In genomic region chr10:99136337-99136736, GRCm38 (mm10) we compare ENCODE assay signal across 24 mouse cellular contexts. TPM values are rescaled to one million over a fixed set of nuclear protein-coding genes. Genes with fewer than 3 reads are reported as not detected.
A peak's percentile ranks its signal among the peaks of the same experiment; 100 is the strongest.
DNase-seq lines count a peak whose midpoint lies in the region; ATAC-seq and TF ChIP-seq lines count a peak whose summit lies in the region.
"Had no signal": no experiment of that assay in that cellular context is flagged by ENCODE, and none has a peak within 500 bp of the region (broad histone marks: within the 10 kb centered on the region; RNA-seq: fewer than 3 reads in every experiment).

No protein-coding gene starts in this region.

- H3K4me1 ChIP-seq in intestine, postnatal 0 days (replicated peaks; ENCODE audit: control insufficient read depth, insufficient read depth, low read length) = 0 out of 2 replicates have a peak, but pooled peaks cover 4% of the 10 kb centered on the region
- peaks cover 4% of the 10 kb centered on the region; the same call in 1 of the 2 replicates for H3K4me1 ChIP-seq in intestine, embryonic 15.5 days (replicated peaks)
- H3K4me1 ChIP-seq in midbrain, embryonic 14.5 days (ENCODE audit: control insufficient read depth, insufficient read depth, low read length) = no peaks in the 10 kb centered on the region
- H3K4me1 ChIP-seq in midbrain, embryonic 11.5 days (ENCODE audit: control insufficient read depth, insufficient read depth, low read length) = no peaks in the 10 kb centered on the region
- H3K4me1 ChIP-seq: limb, embryonic 13.5 days had no signal

- ATAC-seq in intestine, postnatal 0 days = no peak
- no peak for ATAC-seq in intestine, embryonic 15.5 days
- ATAC-seq in midbrain, embryonic 14.5 days (ENCODE audit: low FRiP score, low TSS enrichment) = no peak
- ATAC-seq in midbrain, embryonic 11.5 days (ENCODE audit: low FRiP score) = no peak
- ATAC-seq: forebrain, postnatal 0 days had no signal

- no peak overlapping the region for H3K9ac ChIP-seq in intestine, postnatal 0 days (ENCODE audit: low read depth, low read length)
- H3K9ac ChIP-seq in intestine, embryonic 15.5 days = no peak overlapping the region
- H3K9ac ChIP-seq in midbrain, embryonic 14.5 days (replicated peaks; ENCODE audit: low read length) = no peak overlapping the region
- H3K9ac ChIP-seq in midbrain, embryonic 11.5 days (ENCODE audit: low read length) = no peak overlapping the region
- H3K9ac ChIP-seq: forebrain, postnatal 0 days; limb, embryonic 13.5 days; stomach, embryonic 15.5 days had no signal

- 40% methylated on average over 5 of the region's 5 CpGs for WGBS in intestine, postnatal 0 days
- 63% methylated on average over 5 of the region's 5 CpGs for WGBS in intestine, embryonic 15.5 days
- WGBS in midbrain, embryonic 14.5 days = 65% methylated on average over 5 of the region's 5 CpGs
- 81% methylated on average over 5 of the region's 5 CpGs for WGBS in midbrain, embryonic 11.5 days

- H3K4me2 ChIP-seq in intestine, postnatal 0 days (replicated peaks; ENCODE audit: low read depth) = no peak overlapping the region
- no peak overlapping the region for H3K4me2 ChIP-seq in intestine, embryonic 15.5 days (replicated peaks)
- no peak overlapping the region for H3K4me2 ChIP-seq in midbrain, embryonic 14.5 days (ENCODE audit: low read length)
- H3K4me2 ChIP-seq in midbrain, embryonic 11.5 days = no peak overlapping the region
- H3K4me2 ChIP-seq: limb, embryonic 13.5 days; stomach, embryonic 15.5 days had no signal

- H3K4me3 ChIP-seq in intestine, postnatal 0 days (ENCODE audit: low read depth, low read length) = no peak overlapping the region
- H3K4me3 ChIP-seq in intestine, embryonic 15.5 days (replicated peaks) = no peak overlapping the region
- H3K4me3 ChIP-seq in midbrain, embryonic 14.5 days (replicated peaks; ENCODE audit: low read depth, low read length) = no peak overlapping the region
- H3K4me3 ChIP-seq in midbrain, embryonic 11.5 days (ENCODE audit: low read depth, low read length) = no peak overlapping the region
- H3K4me3 ChIP-seq: erythroblast, embryonic 14.5 days; heart, adult 2 months; layer of hippocampus, adult 2 months; limb, embryonic 13.5 days; midbrain, embryonic 10.5 days; stomach, embryonic 15.5 days had no signal

- 0 out of 2 replicates have a peak overlapping the region, but pooled peaks have one; percentile 5 for H3K27ac ChIP-seq in intestine, postnatal 0 days (ENCODE audit: low read depth, low read length)
- H3K27ac ChIP-seq in intestine, embryonic 15.5 days = no peak overlapping the region
- H3K27ac ChIP-seq in midbrain, embryonic 14.5 days (replicated peaks; ENCODE audit: low read depth, low read length) = no peak overlapping the region
- no peak overlapping the region for H3K27ac ChIP-seq in midbrain, embryonic 11.5 days (ENCODE audit: low read depth, low read length)
- H3K27ac ChIP-seq: heart, adult 2 months; kidney, postnatal 0 days; layer of hippocampus, adult 2 months; limb, embryonic 13.5 days; midbrain, embryonic 10.5 days; stomach, embryonic 15.5 days had no signal

- peak; percentile 71 to 73 for DNase-seq in cerebellum, postnatal 10 days
- DNase-seq in cerebellum, adult 11 months = no peak
- DNase-seq in midbrain, embryonic 14.5 days = peak; percentile 56
- no peak for DNase-seq in midbrain, embryonic 11.5 days (ENCODE audit: low spot score, missing footprints)
- DNase-seq in adrenal gland, postnatal 36 days = peak; percentile 27 to 48
- no peak for DNase-seq in right cerebral cortex, adult 2 months (ENCODE audit: low spot score in 2 of 2)
- DNase-seq: cerebellum, adult 9-11 months; forebrain, postnatal 0 days; gastrocnemius, postnatal 10 days; heart, adult 2 months; heart, postnatal 14 days; lung, adult 18-20 months; thymus, postnatal 25 days had no signal

- H3K9me3 ChIP-seq in intestine, postnatal 0 days (ENCODE audit: control insufficient read depth) = no peaks in the 10 kb centered on the region
- no peaks in the 10 kb centered on the region for H3K9me3 ChIP-seq in intestine, embryonic 15.5 days
- H3K9me3 ChIP-seq in midbrain, embryonic 14.5 days (ENCODE audit: control insufficient read depth, low read length) = no peaks in the 10 kb centered on the region
- H3K9me3 ChIP-seq in midbrain, embryonic 11.5 days (ENCODE audit: control insufficient read depth, low read length) = no peaks in the 10 kb centered on the region
- H3K9me3 ChIP-seq: limb, embryonic 13.5 days; midbrain, embryonic 10.5 days; stomach, embryonic 15.5 days had no signal

- TF ChIP-seq CTCF in intestine, postnatal 0 days (IDR thresholded peaks at IDR 0.05; ENCODE audit: low read depth) = no peak

- H3K27me3 ChIP-seq in intestine, postnatal 0 days (replicated peaks; ENCODE audit: control insufficient read depth, insufficient read depth, low read length) = no peaks in the 10 kb centered on the region
- no peaks in the 10 kb centered on the region for H3K27me3 ChIP-seq in intestine, embryonic 15.5 days (replicated peaks)
- H3K27me3 ChIP-seq in midbrain, embryonic 14.5 days (ENCODE audit: control insufficient read depth, insufficient read depth, low read length) = no peaks in the 10 kb centered on the region
- H3K27me3 ChIP-seq in midbrain, embryonic 11.5 days (ENCODE audit: control insufficient read depth, insufficient read depth, low read length) = no peaks in the 10 kb centered on the region
- H3K27me3 ChIP-seq: limb, embryonic 13.5 days; stomach, embryonic 15.5 days had no signal

- peaks cover 9% of the 10 kb centered on the region; the same call in 1 of the 2 replicates for H3K36me3 ChIP-seq in intestine, postnatal 0 days (ENCODE audit: control insufficient read depth, insufficient read depth)
- H3K36me3 ChIP-seq in intestine, embryonic 15.5 days = 0 out of 2 replicates have a peak, but pooled peaks cover 2% of the 10 kb centered on the region
- H3K36me3 ChIP-seq in midbrain, embryonic 14.5 days (ENCODE audit: control insufficient read depth, insufficient read depth, low read length) = peaks cover 9% of the 10 kb centered on the region; the same call in 1 of the 2 replicates
- no peaks in the 10 kb centered on the region; the same call in 1 of the 2 replicates for H3K36me3 ChIP-seq in midbrain, embryonic 11.5 days (ENCODE audit: control insufficient read depth, insufficient read depth, low read length)
- H3K36me3 ChIP-seq: stomach, embryonic 15.5 days had no signal

RNA-seq across cellular contexts. Expression of gene Phxr2, which starts 10.2 kb away (rescaled TPM):
- not detected in 2 replicates for polyA plus RNA-seq in intestine, postnatal 0 days (2015; fragmentation: Nextera tagmentation; extraction: Ambion mirVana)
- not detected in 2 replicates for polyA plus RNA-seq in intestine, embryonic 15.5 days (2015; fragmentation: Nextera tagmentation; extraction: Ambion mirVana)
- polyA plus RNA-seq in midbrain, embryonic 14.5 days (2014; fragmentation: Nextera tagmentation; extraction: Ambion mirVana) = 0.30 TPM in 1 of 2 replicates, not detected in the other
- polyA plus RNA-seq in midbrain, embryonic 11.5 days (2014; fragmentation: Nextera tagmentation; extraction: Ambion mirVana) = 0.14 TPM in 1 of 2 replicates, not detected in the other
- not detected for total RNA-seq in adrenal gland, postnatal 36 days (2021)
- total RNA-seq: ES-E14; forebrain, postnatal 0 days; gastrocnemius, postnatal 10 days; heart, adult 2 months; heart, postnatal 14 days; layer of hippocampus, adult 2 months; left cerebral cortex, adult 18-20 months had no signal
- polyA plus RNA-seq: erythroblast, embryonic 14.5 days; forebrain, postnatal 0 days; heart, adult 2 months; kidney, postnatal 0 days; limb, embryonic 13.5 days; neural tube, embryonic 11.5 days; stomach, embryonic 15.5 days had no signal

RNA-seq across cellular contexts. Expression of gene Galnt4, which starts 28.4 kb away (rescaled TPM):
- 12.9 and 13.2 TPM in 2 replicates for polyA plus RNA-seq in intestine, postnatal 0 days (2015; fragmentation: Nextera tagmentation; extraction: Ambion mirVana)
- 20.0 and 21.7 TPM in 2 replicates for polyA plus RNA-seq in intestine, embryonic 15.5 days (2015; fragmentation: Nextera tagmentation; extraction: Ambion mirVana)
- polyA plus RNA-seq in midbrain, embryonic 14.5 days (2014; fragmentation: Nextera tagmentation; extraction: Ambion mirVana) = 2.3 and 3.7 TPM in 2 replicates
- 3.3 and 4.3 TPM in 2 replicates for polyA plus RNA-seq in midbrain, embryonic 11.5 days (2014; fragmentation: Nextera tagmentation; extraction: Ambion mirVana)
- total RNA-seq in adrenal gland, postnatal 36 days (2021) = 1 to 10 TPM; 6.0 to 7.1 TPM

RNA-seq across cellular contexts. Expression of gene Poc1b, which starts 29.5 kb away (rescaled TPM):
- polyA plus RNA-seq in intestine, postnatal 0 days (2015; fragmentation: Nextera tagmentation; extraction: Ambion mirVana) = 6.9 and 8.5 TPM in 2 replicates
- polyA plus RNA-seq in intestine, embryonic 15.5 days (2015; fragmentation: Nextera tagmentation; extraction: Ambion mirVana) = 21.2 and 23.3 TPM in 2 replicates
- 10.0 and 14.9 TPM in 2 replicates for polyA plus RNA-seq in midbrain, embryonic 14.5 days (2014; fragmentation: Nextera tagmentation; extraction: Ambion mirVana)
- polyA plus RNA-seq in midbrain, embryonic 11.5 days (2014; fragmentation: Nextera tagmentation; extraction: Ambion mirVana) = 37.2 and 38.6 TPM in 2 replicates
- total RNA-seq in adrenal gland, postnatal 36 days (2021) = 10 to 100 TPM; 15.3 to 15.7 TPM

Comparison
In these comparisons a context has a peak if more than half of its experiments do, and no peak if none do; other contexts are left out.
1. DNase-seq: peak in cerebellum, postnatal 10 days (2 of 2), midbrain, embryonic 14.5 days (single experiment) and adrenal gland, postnatal 36 days (2 of 2); none in cerebellum, adult 11 months (single experiment), midbrain, embryonic 11.5 days (single experiment) and right cerebral cortex, adult 2 months (0 of 2).